Mouse (Mus musculus) monocyte, adult 5-6 weeks (primary cell): ENCODE data around the gene Mtg2. TPM values are rescaled to one million over a fixed set of nuclear protein-coding genes. Genes with fewer than 3 reads are reported as not detected.

ENCODE experiments used
- ATAC-seq: fragments of 153-309, 156-312 bp; replicated peaks from 2 replicates; pipeline ENCODE4 v1.8.0; 2017; ENCODE audit warnings: mild to moderate bottlenecking; ENCODE audit not compliant: low TSS enrichment, insufficient number of reproducible peaks, severe bottlenecking, poor library complexity, low FRiP score
- total RNA-seq: library from RNA; stranded (forward); fragments of 200-1000, 200-491, 200-594 nt; gene quantifications from 3 replicates; pipeline ENCODE4 v1.2.3, GENCODE M21; 2017

The Mtg2 gene
- total RNA-seq, 1 experiment from 2014 or later: 13.7 TPM

- ATAC-seq: peak; percentile 18; the same call in 1 of the 2 replicates
Observed at GRCm38 (mm10) chr2:180120292-180120761, 49.9 kb downstream of the Mtg2 start.

DNA sequence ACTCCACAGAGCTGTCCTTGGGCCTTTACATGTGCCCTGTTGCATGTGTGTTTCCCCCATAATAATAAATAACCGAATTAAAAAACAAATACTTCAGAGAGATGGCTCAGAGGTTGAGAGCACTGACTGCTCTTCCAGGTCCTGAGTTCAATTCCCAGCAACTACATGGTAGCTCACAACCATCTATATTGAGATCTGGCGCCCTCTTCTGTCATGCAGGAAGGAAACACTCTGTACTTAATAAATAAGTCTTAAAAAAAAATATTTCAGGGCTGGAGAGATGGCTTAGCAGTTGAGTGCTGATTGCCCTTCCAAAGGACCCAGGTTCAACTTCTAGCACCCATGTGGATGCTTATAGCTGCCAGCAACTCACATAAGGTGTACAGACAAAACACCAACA is 53.8 kb downstream of the Mtg2 start:
- ATAC-seq: no peak

DNA sequence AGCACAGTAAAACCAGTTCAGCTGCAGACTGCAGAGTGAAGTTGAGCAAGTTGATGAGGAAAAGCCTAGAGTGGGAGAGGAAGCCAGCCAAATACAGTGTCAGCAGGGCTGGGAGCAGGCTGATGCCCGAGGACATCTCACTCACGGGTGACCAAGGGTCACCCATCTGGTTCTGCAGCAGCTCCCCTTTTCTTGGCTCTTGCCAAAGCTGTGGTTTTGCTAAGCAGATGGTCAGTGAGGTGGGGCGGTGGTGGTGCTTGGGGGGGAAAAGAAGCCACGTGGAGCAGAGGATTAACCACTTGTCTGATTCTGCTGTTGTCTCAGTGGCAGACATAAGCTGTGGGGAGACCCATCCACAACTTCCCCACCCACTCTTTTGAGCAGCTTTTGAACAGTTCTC is 55.8 kb downstream of the Mtg2 start:
- no peak for ATAC-seq

GRCm38 (mm10) chr2:180127675-180128074 is 57.3 kb downstream of the Mtg2 start:
- ATAC-seq: 0 out of 2 replicates have a peak, but pooled peaks have one; percentile 27

DNA sequence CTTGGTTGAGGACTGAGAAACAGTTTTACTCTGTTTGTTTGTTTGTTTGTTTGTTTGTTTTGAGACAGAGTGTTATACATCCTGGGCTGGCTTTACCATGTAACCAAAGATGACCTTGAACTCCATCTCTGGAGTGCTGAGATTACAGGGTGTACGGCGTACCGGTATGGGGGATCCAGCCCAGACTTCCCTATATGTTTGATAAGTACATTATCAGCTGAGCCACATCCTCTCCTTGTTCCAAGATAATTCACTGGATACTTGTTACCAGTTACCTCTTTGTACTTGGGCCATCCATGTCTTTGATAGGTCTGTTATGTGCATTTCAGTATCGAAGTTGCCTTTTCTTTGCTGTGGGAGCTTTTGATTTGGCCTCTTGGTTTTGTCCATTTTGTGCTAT is 62.8 kb downstream of the Mtg2 start:
- no peak for ATAC-seq

- no peak for ATAC-seq
Observed at GRCm38 (mm10) chr2:180133911-180134310, 63.5 kb downstream of the Mtg2 start.

DNA sequence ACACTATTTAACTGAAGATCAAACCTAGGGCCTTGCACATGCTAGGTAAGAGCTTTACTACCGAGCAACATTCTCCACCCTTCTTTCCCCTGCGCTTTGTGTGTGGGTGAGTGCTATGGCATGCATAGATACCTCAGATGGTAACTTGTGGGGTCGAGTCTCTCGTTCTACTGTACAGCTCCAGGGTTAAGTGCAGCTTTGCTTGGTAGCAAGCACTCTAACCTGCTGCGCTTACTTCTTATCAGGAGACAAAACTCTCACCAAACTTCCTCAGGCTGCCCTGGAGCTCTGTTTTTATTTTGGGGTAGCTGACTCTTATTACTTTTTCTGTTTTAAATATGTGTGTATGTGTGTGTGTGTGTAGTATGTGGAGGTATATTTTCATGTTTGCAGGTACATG is 65.0 kb downstream of the Mtg2 start:
- ATAC-seq: no peak

Other genes starting within 250 kb of the Mtg2 start
- gene Taf4, start 93.9 kb upstream of the Mtg2 start, total RNA-seq: 27.7 to 65.7 TPM (median 39.4 TPM) in 3 replicates
- gene Lsm14b, start 45.6 kb upstream of the Mtg2 start, total RNA-seq: 38.6 to 53.9 TPM (median 53.4 TPM) in 3 replicates
- 280 to 356 TPM (median 293 TPM) in 3 replicates for gene Psma7, start 28.2 kb upstream of the Mtg2 start, total RNA-seq
- 3.4 to 5.8 TPM (median 5.0 TPM) in 3 replicates for gene Ss18l1, start 28.1 kb upstream of the Mtg2 start, total RNA-seq
- not detected in 3 replicates for gene Hrh3, start 33.9 kb downstream of the Mtg2 start, total RNA-seq
- 53.1 to 58.2 TPM (median 54.9 TPM) in 3 replicates for gene Osbpl2, start 48.7 kb downstream of the Mtg2 start, total RNA-seq
- gene Adrm1, start 100.9 kb downstream of the Mtg2 start, total RNA-seq: 50.1 to 102 TPM (median 65.6 TPM) in 3 replicates
- gene Lama5, start 155.3 kb downstream of the Mtg2 start, total RNA-seq: 0.29 to 7.1 TPM (median 0.29 TPM) in 3 replicates
- gene Rps21, start 186.8 kb downstream of the Mtg2 start, total RNA-seq: 1,771 to 2,174 TPM (median 1,777 TPM) in 3 replicates
- gene Cables2, start 202.9 kb downstream of the Mtg2 start, total RNA-seq: 16.9 to 23.7 TPM (median 20.6 TPM) in 3 replicates
- gene Rbbp8nl, start 219.3 kb downstream of the Mtg2 start, total RNA-seq: not detected in 3 replicates